Mouse (Mus musculus) midbrain, embryonic 12.5 days (tissue): ENCODE results near the gene Olfr798. TPM values are rescaled to one million over a fixed set of nuclear protein-coding genes. Genes with fewer than 3 reads are reported as not detected.

Experiments
- ATAC-seq: fragments of 200-750 bp; cut with Nextera tagmentation; 2 replicates; pipeline ENCODE4 v1.8.0; 2017; ENCODE audit warnings: low read depth, moderate TSS enrichment, moderate library complexity; ENCODE audit not compliant: low FRiP score
- H3K27ac ChIP-seq: fragments of 300-500 bp; sonication (generic); replicated peaks from 2 replicates; pipeline ENCODE4 v1.5.1; 2016; ENCODE audit warnings: mild to moderate bottlenecking
- H3K27me3 ChIP-seq: fragments of 300-500 bp; sonication (generic); 2 replicates; pipeline ENCODE4 v1.6.1; 2016; ENCODE audit warnings: mild to moderate bottlenecking
- H3K36me3 ChIP-seq: fragments of 300-500 bp; sonication (generic); 2 replicates; pipeline ENCODE4 v1.6.1; 2016
- H3K4me1 ChIP-seq: fragments of 300-500 bp; sonication (generic); 2 replicates; pipeline ENCODE4 v1.6.1; 2016
- H3K4me2 ChIP-seq: fragments of 300-500 bp; sonication (generic); replicated peaks from 2 replicates; pipeline ENCODE4 v1.6.1; 2016; ENCODE audit warnings: mild to moderate bottlenecking, moderate library complexity
- H3K4me3 ChIP-seq: fragments of 300-500 bp; sonication (generic); 2 replicates; pipeline ENCODE4 v1.5.1; 2016; ENCODE audit warnings: mild to moderate bottlenecking
- H3K9ac ChIP-seq: fragments of 300-500 bp; sonication (generic); replicated peaks from 2 replicates; pipeline ENCODE4 v1.6.1; 2016; ENCODE audit warnings: mild to moderate bottlenecking, moderate library complexity
- H3K9me3 ChIP-seq: fragments of 300-500 bp; sonication (generic); 2 replicates; pipeline ENCODE4 v1.6.1; 2016; ENCODE audit warnings: mild to moderate bottlenecking
- WGBS: fragments of 180-500 bp; shearing (Covaris S2); methylation state at CpG from one replicate; pipeline ENCODE4 v1.1.7; 2016; 5-methylcytosine and 5-hydroxymethylcytosine counted together
- microRNA-seq: library from miRNA; unstranded; fragments of <30 nt; microRNA quantifications from one replicate; pipeline ENCODE4, GENCODE M21; 2017
- polyA plus RNA-seq: library from polyadenylated mRNA; unstranded; fragments of >200 nt; fragmentation: Nextera tagmentation; extraction: Ambion mirVana; gene quantifications from 2 replicates; pipeline ENCODE4 v1.2.1, GENCODE M21; 2016

Olfr798 gene
- polyA plus RNA-seq, result not detected in 2 replicates

DNA sequence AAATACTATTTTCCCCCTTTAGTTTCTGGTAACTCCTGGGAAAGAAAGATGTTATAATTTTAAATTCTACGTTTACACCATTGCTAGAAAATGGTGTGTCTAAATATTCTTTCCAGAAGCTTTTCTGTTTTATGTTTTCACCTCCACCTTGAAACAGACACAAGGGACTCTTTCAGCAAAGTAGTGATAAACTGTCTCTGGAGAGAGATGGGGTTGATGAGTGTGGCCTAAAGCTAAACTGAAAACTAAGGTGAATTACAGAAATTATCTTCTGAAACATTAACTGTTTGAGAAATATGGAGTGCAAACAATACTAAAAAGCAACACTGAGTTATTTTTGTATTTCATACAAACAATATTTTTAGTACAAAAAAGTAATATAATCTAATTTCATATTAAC, at the start of gene Olfr798:
TSS of gene Olfr798 (minus strand) at position 101 of the 400 bp plus-strand sequence.
- H3K4me2 ChIP-seq, result no peak within 1 kb of the TSS
- H3K4me1 ChIP-seq, result no peaks in the 10 kb centered on the region
- H3K36me3 ChIP-seq, result no peaks in the 10 kb centered on the region
- no peak within 1 kb of the TSS for H3K4me3 ChIP-seq
- no peak for ATAC-seq
- no peaks in the 10 kb centered on the region for H3K27me3 ChIP-seq
- no peaks in the 10 kb centered on the region for H3K9me3 ChIP-seq
- WGBS, result 83% methylated on average over 1 of the region's 1 CpGs
- H3K9ac ChIP-seq, result no peak within 1 kb of the TSS
- H3K27ac ChIP-seq, result no peak within 1 kb of the TSS

- no peaks in the 10 kb centered on the region for H3K9me3 ChIP-seq
- H3K4me1 ChIP-seq, result no peaks in the 10 kb centered on the region
- H3K27ac ChIP-seq, result no peak within 1 kb of the TSS
- H3K4me2 ChIP-seq, result no peak within 1 kb of the TSS
- WGBS, result 81% methylated on average over 1 of the region's 1 CpGs
- H3K36me3 ChIP-seq, result no peaks in the 10 kb centered on the region
- no peak for ATAC-seq
- no peaks in the 10 kb centered on the region for H3K27me3 ChIP-seq
- no peak within 1 kb of the TSS for H3K4me3 ChIP-seq
- H3K9ac ChIP-seq, result no peak within 1 kb of the TSS
Observed at GRCm38 (mm10) chr10:129673765-129674164, 46.0 kb upstream of the Olfr798 start, which contains the start of gene Olfr801. Olfr801 (minus strand) TSS chr10:129673865.

GRCm38 (mm10) chr10:129657394-129657793, 29.7 kb upstream of the Olfr798 start, which contains the start of gene Olfr800:
Olfr800 (plus strand) TSS chr10:129657694.
- H3K4me3 ChIP-seq, result no peak within 1 kb of the TSS
- no peak within 1 kb of the TSS for H3K9ac ChIP-seq
- H3K27me3 ChIP-seq, result no peaks in the 10 kb centered on the region
- no peaks in the 10 kb centered on the region for H3K4me1 ChIP-seq
- H3K9me3 ChIP-seq, result no peaks in the 10 kb centered on the region
- H3K27ac ChIP-seq, result no peak within 1 kb of the TSS
- H3K4me2 ChIP-seq, result no peak within 1 kb of the TSS
- ATAC-seq, result no peak
- no peaks in the 10 kb centered on the region for H3K36me3 ChIP-seq

- Histone ChIP-seq H3K4me2 (no peak overlapping the region), H3K9me3 (no peaks in the 10 kb centered on the region), H3K27me3 (no peaks in the 10 kb centered on the region), H3K27ac (no peak overlapping the region), H3K4me1 (no peaks in the 10 kb centered on the region), H3K9ac (no peak overlapping the region), H3K36me3 (no peaks in the 10 kb centered on the region), H3K4me3 (no peak overlapping the region)
- WGBS, result 87% methylated on average over 1 of the region's 1 CpGs
- ATAC-seq, result no peak
Observed at GRCm38 (mm10) chr10:129651763-129652162, 24.0 kb upstream of the Olfr798 start.

DNA sequence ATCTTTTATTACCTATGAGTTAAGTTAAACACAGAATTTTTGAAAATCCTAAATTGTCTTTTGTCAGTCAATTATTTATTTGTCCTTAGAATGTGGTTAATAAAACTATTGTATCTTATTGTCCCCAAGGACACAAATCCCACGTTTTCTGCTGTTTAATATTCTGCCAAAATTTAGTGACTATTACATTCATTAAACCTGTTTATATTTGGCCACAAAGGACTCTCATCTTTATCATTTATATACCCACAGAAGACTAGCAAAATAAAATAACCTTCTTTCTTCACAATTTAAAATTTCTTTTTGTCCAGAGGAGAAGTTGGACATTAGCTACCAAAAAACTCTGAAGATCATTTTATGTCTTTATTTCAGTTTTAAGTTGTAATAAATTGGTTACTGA, 9.4 kb upstream of the Olfr798 start, which contains the start of gene Olfr799:
TSS of gene Olfr799 (plus strand) at position 301 of the 400 bp plus-strand sequence.
- no peak for ATAC-seq
- Histone ChIP-seq H3K4me3 (no peak within 1 kb of the TSS), H3K27ac (no peak within 1 kb of the TSS), H3K36me3 (no peaks in the 10 kb centered on the region), H3K9ac (no peak within 1 kb of the TSS), H3K9me3 (no peaks in the 10 kb centered on the region), H3K4me2 (no peak within 1 kb of the TSS), H3K27me3 (no peaks in the 10 kb centered on the region), H3K4me1 (no peaks in the 10 kb centered on the region)
- 37% methylated on average over 1 of the region's 1 CpGs for WGBS

- H3K36me3 ChIP-seq, result no peaks in the 10 kb centered on the region
- H3K9me3 ChIP-seq, result no peaks in the 10 kb centered on the region
- no peak overlapping the region for H3K9ac ChIP-seq
- ATAC-seq, result no peak
- H3K4me3 ChIP-seq, result no peak overlapping the region
- H3K27me3 ChIP-seq, result no peaks in the 10 kb centered on the region
- no peaks in the 10 kb centered on the region for H3K4me1 ChIP-seq
- no peak overlapping the region for H3K4me2 ChIP-seq
- H3K27ac ChIP-seq, result no peak overlapping the region
Observed at GRCm38 (mm10) chr10:129623251-129623650, 4.5 kb downstream of the Olfr798 start.

GRCm38 (mm10) chr10:129621724-129622123, 6.0 kb downstream of the Olfr798 start:
- H3K27ac ChIP-seq, result no peak overlapping the region
- H3K4me3 ChIP-seq, result no peak overlapping the region
- no peaks in the 10 kb centered on the region for H3K36me3 ChIP-seq
- H3K9ac ChIP-seq, result no peak overlapping the region
- 22% methylated on average over 1 of the region's 1 CpGs for WGBS
- peak; percentile 73; the same call in 1 of the 2 replicates for ATAC-seq
- H3K9me3 ChIP-seq, result no peaks in the 10 kb centered on the region
- no peaks in the 10 kb centered on the region for H3K27me3 ChIP-seq
- no peaks in the 10 kb centered on the region for H3K4me1 ChIP-seq
- H3K4me2 ChIP-seq, result no peak overlapping the region

- no peak within 1 kb of the TSS for H3K4me3 ChIP-seq
- WGBS, result 88% methylated on average over 1 of the region's 1 CpGs
- H3K27ac ChIP-seq, result no peak within 1 kb of the TSS
- ATAC-seq, result no peak
- H3K27me3 ChIP-seq, result no peaks in the 10 kb centered on the region
- no peaks in the 10 kb centered on the region for H3K9me3 ChIP-seq
- H3K9ac ChIP-seq, result no peak within 1 kb of the TSS
- no peak within 1 kb of the TSS for H3K4me2 ChIP-seq
- no peaks in the 10 kb centered on the region for H3K36me3 ChIP-seq
- H3K4me1 ChIP-seq, result no peaks in the 10 kb centered on the region
Observed at GRCm38 (mm10) chr10:129612470-129612869, 15.3 kb downstream of the Olfr798 start, which contains the start of gene Olfr796. Olfr796 (minus strand) TSS chr10:129612570.

DNA sequence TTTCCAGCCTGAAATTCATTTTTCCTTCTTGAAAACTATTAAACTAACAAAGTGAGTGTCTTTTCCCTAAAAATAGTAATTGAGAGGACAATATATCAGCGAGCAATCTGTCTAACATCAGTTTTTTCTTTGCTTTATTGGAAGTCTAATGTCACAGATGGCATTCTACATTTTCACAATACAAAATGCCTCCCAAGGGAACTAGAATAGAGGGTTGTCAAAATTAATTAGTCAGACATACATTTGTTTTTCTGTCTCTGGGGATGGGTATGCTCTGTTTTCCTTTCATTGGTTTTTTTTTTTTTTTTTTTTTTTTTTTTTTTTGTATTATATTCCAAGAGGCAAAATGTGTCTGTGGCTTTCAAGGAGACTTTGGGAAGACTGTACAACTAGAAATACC, 50.7 kb downstream of the Olfr798 start:
- Histone ChIP-seq H3K9me3 (no peaks in the 10 kb centered on the region), H3K27me3 (no peaks in the 10 kb centered on the region), H3K9ac (no peak overlapping the region), H3K4me3 (no peak overlapping the region), H3K4me1 (no peaks in the 10 kb centered on the region), H3K27ac (no peak overlapping the region), H3K4me2 (no peak overlapping the region), H3K36me3 (no peaks in the 10 kb centered on the region)
- 57% methylated on average over 1 of the region's 1 CpGs for WGBS
- no peak for ATAC-seq

Small RNAs within 50 kb of the gene (microRNA-seq; reads per million reads assigned to microRNA genes)
- gene Gm23252, result not detected

Other genes starting within 250 kb of the Olfr798 start
- not detected in 2 replicates for gene Olfr784, start 243.9 kb downstream of the Olfr798 start, polyA plus RNA-seq
- gene Olfr785, start 222.5 kb downstream of the Olfr798 start, polyA plus RNA-seq, result not detected in 2 replicates
- gene Olfr786, start 200.6 kb downstream of the Olfr798 start, polyA plus RNA-seq, result not detected in 2 replicates
- not detected in 2 replicates for gene Olfr787, start 166.1 kb downstream of the Olfr798 start, polyA plus RNA-seq
- not detected in 2 replicates for gene Olfr788, start 156.9 kb downstream of the Olfr798 start, polyA plus RNA-seq
- not detected in 2 replicates for gene Olfr789, start 143.2 kb downstream of the Olfr798 start, polyA plus RNA-seq
- gene Olfr790, start 129.4 kb downstream of the Olfr798 start, polyA plus RNA-seq, result not detected in 2 replicates
- gene Olfr791, start 106.1 kb downstream of the Olfr798 start, polyA plus RNA-seq, result not detected in 2 replicates
- gene Olfr792, start 88.8 kb downstream of the Olfr798 start, polyA plus RNA-seq, result not detected in 2 replicates
- gene Olfr794, start 60.3 kb downstream of the Olfr798 start, polyA plus RNA-seq, result not detected in 2 replicates
- not detected in 2 replicates for gene Olfr796, start 15.4 kb downstream of the Olfr798 start, polyA plus RNA-seq
- gene Olfr799, start 9.6 kb upstream of the Olfr798 start, polyA plus RNA-seq, result not detected in 2 replicates
- gene Olfr800, start 29.8 kb upstream of the Olfr798 start, polyA plus RNA-seq, result not detected in 2 replicates
- gene Olfr801, start 45.9 kb upstream of the Olfr798 start, polyA plus RNA-seq, result not detected in 2 replicates
- not detected in 2 replicates for gene Olfr802, start 60.2 kb upstream of the Olfr798 start, polyA plus RNA-seq
- gene Olfr803, start 66.4 kb upstream of the Olfr798 start, polyA plus RNA-seq, result not detected in 2 replicates
- not detected in 2 replicates for gene Olfr804, start 75.3 kb upstream of the Olfr798 start, polyA plus RNA-seq
- gene Olfr805, start 101.4 kb upstream of the Olfr798 start, polyA plus RNA-seq, result not detected in 2 replicates
- not detected in 2 replicates for gene Olfr806, start 114.0 kb upstream of the Olfr798 start, polyA plus RNA-seq
- not detected in 2 replicates for gene Olfr807, start 129.9 kb upstream of the Olfr798 start, polyA plus RNA-seq
- gene Olfr808, start 137.5 kb upstream of the Olfr798 start, polyA plus RNA-seq, result not detected in 2 replicates
- not detected in 2 replicates for gene Olfr809, start 146.7 kb upstream of the Olfr798 start, polyA plus RNA-seq
- gene Olfr810, start 167.0 kb upstream of the Olfr798 start, polyA plus RNA-seq, result not detected in 2 replicates
- not detected in 2 replicates for gene Olfr811, start 176.5 kb upstream of the Olfr798 start, polyA plus RNA-seq
- not detected in 2 replicates for gene Olfr812, start 218.2 kb upstream of the Olfr798 start, polyA plus RNA-seq
- not detected in 2 replicates for gene Olfr813, start 227.4 kb upstream of the Olfr798 start, polyA plus RNA-seq